Mouse (Mus musculus): ENCODE measurements at regions not wholly inside any gene's neighbourhood (a gene's known extent, or its start where the extent isn't known, plus 50 kb on each side); places are given as distances from the start of the nearest gene placed in this dataset.

- Histone ChIP-seq H3K4me3 (ENCODE audit: low read depth, low read length) (no peak overlapping the region), H3K9ac (ENCODE audit: low read depth, low read length) (no peak overlapping the region), H3K4me2 (replicated peaks; ENCODE audit: low read depth, low read length) (no peak overlapping the region), H3K4me1 (replicated peaks; ENCODE audit: control insufficient read depth, insufficient read depth, low read length) (no peaks in the 10 kb centered on the region), H3K9me3 (ENCODE audit: control insufficient read depth, low read length) (no peaks in the 10 kb centered on the region), H3K27me3 (ENCODE audit: control insufficient read depth, insufficient read depth, low read length) (no peaks in the 10 kb centered on the region), H3K36me3 (ENCODE audit: control insufficient read depth, insufficient read depth, low read length) (no peaks in the 10 kb centered on the region), H3K27ac (ENCODE audit: low read depth, low read length) (no peak overlapping the region)
- WGBS: 68% methylated on average over 20 of the region's 20 CpGs
- peak; percentile 21 for DNase-seq (ENCODE audit: low spot score)
- no peak for ATAC-seq (ENCODE audit: low FRiP score)
Measured at GRCm38 (mm10) chr5:75835556-75835961, 142.7 kb downstream of the Kdr start.

DNA sequence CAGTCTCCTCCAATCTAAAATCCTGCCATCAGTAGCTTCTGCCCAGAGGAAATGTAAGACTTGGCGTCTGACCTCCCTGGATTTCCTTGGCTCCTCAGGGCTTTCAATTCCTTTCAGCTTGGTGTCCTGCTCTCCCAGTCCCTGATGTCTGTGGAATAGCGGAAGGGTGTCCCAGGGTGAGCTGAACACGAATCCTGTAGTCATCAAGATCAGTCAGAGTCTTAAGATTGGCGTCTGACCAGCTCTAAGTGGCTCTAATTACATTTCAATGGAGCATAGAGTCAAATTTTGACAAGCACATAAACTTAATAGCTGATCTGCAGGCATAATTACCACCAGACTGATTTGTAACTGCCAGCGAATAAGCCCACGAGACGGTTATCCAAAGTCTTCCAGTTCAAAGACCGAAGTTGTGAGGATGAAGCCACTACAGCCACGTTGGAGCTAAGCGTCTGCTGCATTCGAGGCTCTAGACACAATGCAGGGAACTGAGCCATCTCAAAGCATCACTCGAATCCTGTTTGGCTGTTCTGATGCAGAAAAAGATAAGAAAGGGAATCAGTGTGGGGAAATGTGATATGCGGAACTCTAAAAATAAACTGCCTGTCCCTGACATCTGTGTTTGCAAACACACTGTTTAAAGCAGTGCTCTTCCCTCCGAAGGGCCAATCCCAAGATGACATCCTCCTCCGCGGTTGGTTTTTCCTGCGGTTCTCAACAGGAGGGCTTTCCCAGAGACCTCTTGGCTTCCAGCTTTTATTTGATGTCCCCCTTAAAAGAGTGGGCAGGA is 143.3 kb downstream of the Kdr start:
- Histone ChIP-seq H3K27ac (ENCODE audit: low read depth, low read length) (no peak overlapping the region), H3K9ac (ENCODE audit: low read depth, low read length) (no peak overlapping the region), H3K36me3 (ENCODE audit: control insufficient read depth, insufficient read depth, low read length) (no peaks in the 10 kb centered on the region), H3K4me3 (ENCODE audit: low read depth, low read length) (no peak overlapping the region), H3K27me3 (ENCODE audit: control insufficient read depth, insufficient read depth, low read length) (no peaks in the 10 kb centered on the region), H3K4me1 (replicated peaks; ENCODE audit: control insufficient read depth, insufficient read depth, low read length) (no peaks in the 10 kb centered on the region), H3K4me2 (replicated peaks; ENCODE audit: low read depth, low read length) (no peak overlapping the region), H3K9me3 (ENCODE audit: control insufficient read depth, low read length) (no peaks in the 10 kb centered on the region)
- ATAC-seq (ENCODE audit: low FRiP score) (no peak), DNase-seq (ENCODE audit: low spot score) (no peak)
- 71% methylated on average over 17 of the region's 17 CpGs for WGBS

DNA sequence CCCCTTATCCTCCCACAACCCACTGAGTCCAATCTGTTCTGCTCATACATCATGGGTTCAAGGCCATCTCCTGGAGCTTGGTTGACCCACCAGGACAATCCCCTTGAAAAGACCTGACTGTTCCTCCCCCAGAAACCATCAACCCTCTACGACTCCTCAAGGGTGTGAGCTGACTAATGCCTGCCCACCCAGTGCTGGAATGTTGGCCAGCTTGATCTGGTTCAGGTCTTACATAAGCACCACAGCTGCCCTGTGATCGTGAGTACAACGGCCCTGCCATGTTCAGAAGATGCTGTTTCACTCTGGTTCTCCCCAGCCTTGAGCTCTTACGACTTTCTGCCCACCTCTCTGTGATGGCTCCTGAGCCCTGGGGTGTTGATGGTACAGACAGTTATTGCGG is 145.9 kb downstream of the Kdr start:
- H3K27ac ChIP-seq (ENCODE audit: low read depth, low read length): no peak overlapping the region
- H3K4me3 ChIP-seq (ENCODE audit: low read depth, low read length): no peak overlapping the region
- ATAC-seq (ENCODE audit: low FRiP score): no peak
- DNase-seq (ENCODE audit: low spot score): no peak
- no peaks in the 10 kb centered on the region for H3K9me3 ChIP-seq (ENCODE audit: control insufficient read depth, low read length)
- H3K4me2 ChIP-seq (replicated peaks; ENCODE audit: low read depth, low read length): no peak overlapping the region
- 93% methylated on average over 5 of the region's 5 CpGs for WGBS
- H3K27me3 ChIP-seq (ENCODE audit: control insufficient read depth, insufficient read depth, low read length): no peaks in the 10 kb centered on the region
- H3K9ac ChIP-seq (ENCODE audit: low read depth, low read length): no peak overlapping the region
- H3K36me3 ChIP-seq (ENCODE audit: control insufficient read depth, insufficient read depth, low read length): no peaks in the 10 kb centered on the region
- H3K4me1 ChIP-seq (replicated peaks; ENCODE audit: control insufficient read depth, insufficient read depth, low read length): no peaks in the 10 kb centered on the region

GRCm38 (mm10) chr5:75829850-75830625 is 148.2 kb downstream of the Kdr start:
- H3K36me3 ChIP-seq (ENCODE audit: control insufficient read depth, insufficient read depth, low read length): no peaks in the 10 kb centered on the region
- no peaks in the 10 kb centered on the region for H3K27me3 ChIP-seq (ENCODE audit: control insufficient read depth, insufficient read depth, low read length)
- ATAC-seq (ENCODE audit: low FRiP score) (no peak), DNase-seq (ENCODE audit: low spot score) (no peak)
- H3K9me3 ChIP-seq (ENCODE audit: control insufficient read depth, low read length): no peaks in the 10 kb centered on the region
- H3K27ac ChIP-seq (ENCODE audit: low read depth, low read length): no peak overlapping the region
- no peak overlapping the region for H3K4me3 ChIP-seq (ENCODE audit: low read depth, low read length)
- H3K4me2 ChIP-seq (replicated peaks; ENCODE audit: low read depth, low read length): no peak overlapping the region
- no peaks in the 10 kb centered on the region for H3K4me1 ChIP-seq (replicated peaks; ENCODE audit: control insufficient read depth, insufficient read depth, low read length)
- no peak overlapping the region for H3K9ac ChIP-seq (ENCODE audit: low read depth, low read length)
- WGBS: 51% methylated on average over 6 of the region's 6 CpGs

GRCm38 (mm10) chr5:75828332-75828731 is 149.9 kb downstream of the Kdr start:
- DNase-seq (ENCODE audit: low spot score) (no peak), ATAC-seq (ENCODE audit: low FRiP score) (no peak)
- WGBS: 91% methylated on average over 5 of the region's 5 CpGs

DNA sequence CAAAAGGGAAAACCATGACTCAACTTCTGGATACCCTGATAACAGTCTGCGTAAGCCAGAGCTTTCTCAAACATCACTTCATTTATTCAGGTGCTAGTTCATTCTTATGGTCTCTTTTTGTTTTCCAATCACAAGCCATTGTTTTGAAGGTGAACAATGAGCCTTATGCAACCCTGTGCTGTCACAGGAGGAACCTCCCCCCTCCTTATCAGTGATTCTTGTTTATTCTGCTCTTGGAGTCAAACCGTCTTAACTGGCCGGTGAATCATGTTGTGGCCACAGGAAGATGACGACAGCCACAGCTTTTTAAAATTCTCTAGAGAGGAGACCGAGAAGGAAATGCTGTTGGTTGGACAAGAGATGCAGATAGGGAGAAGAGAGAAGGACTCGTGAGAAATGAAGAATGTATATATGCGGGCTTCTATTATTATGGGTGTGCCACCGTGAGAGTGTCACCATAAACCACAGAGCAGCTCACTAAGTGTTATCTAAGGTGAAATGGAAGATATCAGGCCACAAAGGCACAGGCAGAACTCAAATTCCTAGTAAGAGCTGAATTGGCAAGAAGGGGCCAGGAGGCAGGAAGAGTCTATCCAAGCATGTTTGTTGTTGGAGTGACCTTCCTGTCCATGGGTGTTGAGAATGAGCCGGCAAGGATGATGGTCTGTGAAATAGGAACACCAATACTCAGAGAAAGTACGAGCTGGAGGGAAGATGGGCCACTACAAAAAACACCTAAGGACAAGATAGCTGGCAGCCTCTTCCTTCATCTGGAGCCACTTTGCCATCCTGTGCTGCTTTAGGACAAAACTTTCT is 151.8 kb downstream of the Kdr start:
- Histone ChIP-seq H3K27me3 (ENCODE audit: control insufficient read depth, insufficient read depth, low read length) (no peaks in the 10 kb centered on the region), H3K9ac (ENCODE audit: low read depth, low read length) (no peak overlapping the region), H3K27ac (ENCODE audit: low read depth, low read length) (no peak overlapping the region), H3K4me3 (ENCODE audit: low read depth, low read length) (no peak overlapping the region), H3K4me2 (replicated peaks; ENCODE audit: low read depth, low read length) (no peak overlapping the region), H3K36me3 (ENCODE audit: control insufficient read depth, insufficient read depth, low read length) (no peaks in the 10 kb centered on the region), H3K9me3 (ENCODE audit: control insufficient read depth, low read length) (no peaks in the 10 kb centered on the region), H3K4me1 (replicated peaks; ENCODE audit: control insufficient read depth, insufficient read depth, low read length) (no peaks in the 10 kb centered on the region)
- 75% methylated on average over 10 of the region's 10 CpGs for WGBS
- DNase-seq (ENCODE audit: low spot score) (no peak), ATAC-seq (ENCODE audit: low FRiP score) (no peak)

More at GRCm38 (mm10) chr5:75828332-75828731, 149.9 kb downstream of the Kdr start:
- Histone ChIP-seq H3K4me1 (replicated peaks; ENCODE audit: control insufficient read depth, insufficient read depth, low read length) (no peaks in the 10 kb centered on the region), H3K4me2 (replicated peaks; ENCODE audit: low read depth, low read length) (no peak overlapping the region), H3K27ac (ENCODE audit: low read depth, low read length) (no peak overlapping the region), H3K36me3 (ENCODE audit: control insufficient read depth, insufficient read depth, low read length) (no peaks in the 10 kb centered on the region), H3K4me3 (ENCODE audit: low read depth, low read length) (no peak overlapping the region), H3K9me3 (ENCODE audit: control insufficient read depth, low read length) (no peaks in the 10 kb centered on the region), H3K27me3 (ENCODE audit: control insufficient read depth, insufficient read depth, low read length) (no peaks in the 10 kb centered on the region), H3K9ac (ENCODE audit: low read depth, low read length) (no peak overlapping the region)

- no peak for ATAC-seq (ENCODE audit: low FRiP score)
- Histone ChIP-seq H3K4me1 (replicated peaks; ENCODE audit: control insufficient read depth, insufficient read depth, low read length) (no peaks in the 10 kb centered on the region), H3K9ac (ENCODE audit: low read depth, low read length) (no peak overlapping the region), H3K36me3 (ENCODE audit: control insufficient read depth, insufficient read depth, low read length) (no peaks in the 10 kb centered on the region), H3K27me3 (ENCODE audit: control insufficient read depth, insufficient read depth, low read length) (no peaks in the 10 kb centered on the region), H3K9me3 (ENCODE audit: control insufficient read depth, low read length) (no peaks in the 10 kb centered on the region), H3K4me3 (ENCODE audit: low read depth, low read length) (no peak overlapping the region), H3K4me2 (replicated peaks; ENCODE audit: low read depth, low read length) (no peak overlapping the region), H3K27ac (ENCODE audit: low read depth, low read length) (no peak overlapping the region)
- WGBS: 71% methylated on average over 5 of the region's 5 CpGs
- DNase-seq (ENCODE audit: low spot score): no peak
Measured at GRCm38 (mm10) chr5:75825576-75825975, 152.7 kb downstream of the Kdr start.

DNA sequence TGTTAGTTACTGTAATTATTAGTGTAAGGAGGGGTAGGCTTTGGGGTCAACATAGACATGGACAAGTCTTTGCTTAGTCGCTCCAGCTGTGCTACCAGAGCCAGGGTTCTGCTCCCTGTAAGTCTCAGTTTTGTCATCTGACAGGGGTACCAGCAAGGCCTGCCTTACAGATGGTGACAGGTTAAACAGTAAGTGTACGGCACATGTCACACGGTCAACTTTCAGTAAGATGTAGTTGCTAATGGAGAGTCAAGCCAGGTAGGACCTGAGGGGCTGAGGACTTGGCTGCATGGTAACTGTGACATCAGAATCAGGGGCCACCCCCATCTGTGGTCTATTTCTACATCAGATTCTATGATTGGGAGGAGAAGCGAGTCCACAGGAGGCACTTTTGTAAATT is 153.6 kb downstream of the Kdr start:
- no peaks in the 10 kb centered on the region for H3K9me3 ChIP-seq (ENCODE audit: control insufficient read depth, low read length)
- no peak overlapping the region for H3K9ac ChIP-seq (ENCODE audit: low read depth, low read length)
- no peak overlapping the region for H3K4me3 ChIP-seq (ENCODE audit: low read depth, low read length)
- DNase-seq (ENCODE audit: low spot score): no peak
- no peak for ATAC-seq (ENCODE audit: low FRiP score)
- H3K4me2 ChIP-seq (replicated peaks; ENCODE audit: low read depth, low read length): no peak overlapping the region
- H3K36me3 ChIP-seq (ENCODE audit: control insufficient read depth, insufficient read depth, low read length): no peaks in the 10 kb centered on the region
- WGBS: 86% methylated on average over 4 of the region's 4 CpGs
- H3K4me1 ChIP-seq (replicated peaks; ENCODE audit: control insufficient read depth, insufficient read depth, low read length): no peaks in the 10 kb centered on the region
- H3K27ac ChIP-seq (ENCODE audit: low read depth, low read length): no peak overlapping the region
- H3K27me3 ChIP-seq (ENCODE audit: control insufficient read depth, insufficient read depth, low read length): no peaks in the 10 kb centered on the region

Measured in hindbrain, embryonic 11.5 days (tissue).